Mouse (Mus musculus) thymus, postnatal 25 days (tissue): ENCODE results near the gene Tmem242.

Source experiments
- DNase-seq: peaks from one replicate; pipeline ENCODE4 v3.0.0; 2022

Gene Tmem242

GRCm38 (mm10) chr17:5372951-5373350 is 67.1 kb downstream of the Tmem242 start:
- no peak for DNase-seq

GRCm38 (mm10) chr17:5371521-5371920 is 68.5 kb downstream of the Tmem242 start:
- DNase-seq, result no peak

- no peak for DNase-seq
These were observed 69.0 kb downstream of the Tmem242 start for GRCm38 (mm10) chr17:5371032-5371431.

- no peak for DNase-seq
These were observed 74.1 kb downstream of the Tmem242 start for GRCm38 (mm10) chr17:5365992-5366398.
